Mouse (Mus musculus): ENCODE results near the gene Ssr3. TPM values are rescaled to one million over a fixed set of nuclear protein-coding genes. Genes with fewer than 3 reads are reported as not detected.
A peak's percentile ranks its signal among the peaks of the same experiment; 100 is the strongest.

Ssr3 gene
- polyA plus RNA-seq (2014; fragmentation: Nextera tagmentation; extraction: Ambion mirVana) = 228 and 245 TPM in 2 replicates

DNA sequence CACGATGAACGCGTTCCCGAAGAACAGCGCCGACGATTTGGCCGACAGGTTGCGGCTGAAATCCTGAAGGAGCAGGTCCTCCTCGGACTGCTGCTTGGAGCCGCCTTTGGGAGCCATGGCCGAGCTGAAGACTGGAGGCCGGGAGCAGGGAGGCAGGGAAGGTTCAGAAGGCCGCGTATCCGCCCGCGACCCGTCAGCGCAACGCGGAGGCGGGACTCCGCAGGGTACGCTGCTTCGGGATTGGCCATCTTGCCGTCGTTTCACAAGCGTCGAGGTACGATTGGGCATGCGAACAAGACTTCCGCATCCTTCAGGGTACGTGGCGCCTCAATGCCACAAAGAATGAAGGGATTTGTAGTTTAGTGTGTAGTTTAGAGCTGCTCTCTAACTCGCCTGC, at the start of gene Ssr3:
Gene Ssr3, minus strand, starts transcription at position 203 of the 397 bp plus-strand sequence.
- H3K9me3 ChIP-seq (ENCODE audit: control insufficient read depth, low read length) = no peaks in the 10 kb centered on the region
- H3K36me3 ChIP-seq (ENCODE audit: control insufficient read depth, insufficient read depth, low read length) = peaks cover 13% of the 10 kb centered on the region; the same call in 1 of the 2 replicates
- DNase-seq (ENCODE audit: low spot score) (peak; percentile 90), ATAC-seq (replicated peaks; ENCODE audit: low FRiP score) (peak; percentile 99)
- WGBS = under 1% methylated on average over 36 of the region's 36 CpGs
- H3K4me2 ChIP-seq = peak within 1 kb of the TSS; percentile 91
- H3K27me3 ChIP-seq (replicated peaks; ENCODE audit: control insufficient read depth, insufficient read depth, low read length) = no peaks in the 10 kb centered on the region
- H3K4me1 ChIP-seq (replicated peaks; ENCODE audit: control insufficient read depth, insufficient read depth, low read length) = peaks cover 10% of the 10 kb centered on the region; the same call in 1 of the 2 replicates
- peak within 1 kb of the TSS; percentile 46; the same call in 1 of the 2 replicates for H3K27ac ChIP-seq (ENCODE audit: low read depth, low read length)
- peak within 1 kb of the TSS; percentile 73 for H3K9ac ChIP-seq (ENCODE audit: low read depth, low read length)
- peak within 1 kb of the TSS; percentile 81 for H3K4me3 ChIP-seq (ENCODE audit: low read depth, low read length)

DNA sequence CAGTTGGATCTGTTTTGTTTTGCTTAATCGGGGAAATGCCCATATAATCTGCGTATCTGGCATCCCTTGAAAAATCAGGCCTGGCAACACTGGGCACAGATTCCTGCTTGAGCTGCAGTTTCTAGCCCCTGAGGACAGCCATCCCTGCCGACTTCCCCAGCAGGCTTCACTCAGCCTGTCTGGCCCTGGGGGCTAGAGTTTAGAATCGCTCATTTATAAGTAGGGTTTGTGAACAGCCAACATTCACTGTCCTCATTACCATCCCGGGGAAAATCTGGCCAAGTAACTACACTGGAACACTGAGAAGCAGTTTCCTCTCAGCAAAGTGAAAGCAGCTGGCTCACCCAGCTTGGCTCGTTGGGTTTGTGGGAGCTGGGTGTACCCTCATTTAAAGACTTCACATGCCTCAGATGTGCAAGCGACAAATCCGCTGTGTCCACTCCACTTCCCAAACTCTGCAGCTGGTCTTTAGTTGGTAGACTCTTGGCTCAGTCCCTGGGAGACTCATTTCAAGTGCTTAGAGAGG, 49.2 kb upstream of the Ssr3 start:
- Histone ChIP-seq H3K4me2 (no peak overlapping the region), H3K4me3 (ENCODE audit: low read depth, low read length) (no peak overlapping the region), H3K27me3 (replicated peaks; ENCODE audit: control insufficient read depth, insufficient read depth, low read length) (no peaks in the 10 kb centered on the region), H3K27ac (ENCODE audit: low read depth, low read length) (no peak overlapping the region), H3K4me1 (replicated peaks; ENCODE audit: control insufficient read depth, insufficient read depth, low read length) (no peaks in the 10 kb centered on the region), H3K9me3 (ENCODE audit: control insufficient read depth, low read length) (no peaks in the 10 kb centered on the region), H3K9ac (ENCODE audit: low read depth, low read length) (no peak overlapping the region), H3K36me3 (ENCODE audit: control insufficient read depth, insufficient read depth, low read length) (no peaks in the 10 kb centered on the region)
- ATAC-seq (replicated peaks; ENCODE audit: low FRiP score) (no peak), DNase-seq (ENCODE audit: low spot score) (no peak)
- WGBS = 79% methylated on average over 8 of the region's 8 CpGs

DNA sequence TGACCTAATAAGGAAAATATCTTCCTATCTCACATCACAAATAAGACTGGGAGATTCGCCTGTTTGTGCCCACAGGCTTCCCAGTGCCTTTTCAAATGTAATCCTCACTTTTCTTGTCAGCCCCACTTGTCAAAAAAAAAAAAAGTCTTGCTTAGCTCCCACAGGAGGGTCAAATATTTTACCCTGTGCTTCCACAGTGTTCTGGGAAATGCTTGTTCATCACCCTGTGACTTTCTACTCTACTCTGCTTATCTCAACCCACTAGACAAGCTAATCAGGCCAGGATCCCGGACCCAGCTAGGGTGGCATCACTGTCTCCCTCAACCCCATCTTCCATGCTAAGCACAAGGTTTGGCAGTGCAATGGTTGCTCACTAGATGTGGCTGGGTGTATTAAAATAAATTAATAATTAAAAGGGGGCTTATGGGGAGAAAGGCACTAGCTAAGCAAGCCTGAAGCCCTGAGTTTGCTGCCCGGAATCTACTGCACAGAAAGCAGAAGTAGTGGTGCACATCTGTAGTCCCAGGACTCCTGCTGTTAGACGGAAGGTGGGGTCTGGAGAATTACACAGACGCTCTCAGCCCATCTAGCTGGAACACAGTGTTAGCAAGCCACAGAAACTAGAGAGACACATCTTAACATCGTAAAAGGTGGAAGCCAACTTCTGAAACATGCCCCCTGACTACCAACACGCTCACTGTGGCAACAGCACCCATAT, 46.2 kb upstream of the Ssr3 start:
- Histone ChIP-seq H3K36me3 (ENCODE audit: control insufficient read depth, insufficient read depth, low read length) (no peaks in the 10 kb centered on the region), H3K4me2 (no peak overlapping the region), H3K27ac (ENCODE audit: low read depth, low read length) (no peak overlapping the region), H3K27me3 (replicated peaks; ENCODE audit: control insufficient read depth, insufficient read depth, low read length) (no peaks in the 10 kb centered on the region), H3K9ac (ENCODE audit: low read depth, low read length) (no peak overlapping the region), H3K9me3 (ENCODE audit: control insufficient read depth, low read length) (no peaks in the 10 kb centered on the region), H3K4me3 (ENCODE audit: low read depth, low read length) (no peak overlapping the region), H3K4me1 (replicated peaks; ENCODE audit: control insufficient read depth, insufficient read depth, low read length) (no peaks in the 10 kb centered on the region; the same call in 1 of the 2 replicates)
- no peak for ATAC-seq (replicated peaks; ENCODE audit: low FRiP score)
- DNase-seq (ENCODE audit: low spot score) = no peak
- WGBS = 48% methylated on average over 7 of the region's 7 CpGs

DNA sequence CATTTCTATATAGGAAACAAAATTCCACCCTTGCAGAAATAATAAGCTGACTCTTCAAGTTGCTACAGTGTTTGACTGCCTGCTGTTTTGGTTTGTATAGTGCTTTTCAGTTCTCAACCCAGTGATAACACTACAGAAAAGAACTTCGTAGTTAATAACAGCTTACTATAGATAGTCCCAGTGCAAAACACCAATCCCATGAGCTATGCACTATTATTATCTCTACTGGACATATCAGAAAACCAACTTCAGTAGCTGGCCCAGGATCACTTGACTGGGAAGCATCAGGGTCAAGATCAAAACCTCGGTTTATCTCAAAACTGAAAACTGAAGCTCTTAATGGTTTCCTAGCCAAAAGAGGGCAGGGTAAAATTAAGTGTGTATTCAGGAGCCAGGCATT, 43.4 kb upstream of the Ssr3 start:
- no peak for ATAC-seq (replicated peaks; ENCODE audit: low FRiP score)
- Histone ChIP-seq H3K36me3 (ENCODE audit: control insufficient read depth, insufficient read depth, low read length) (no peaks in the 10 kb centered on the region), H3K4me1 (replicated peaks; ENCODE audit: control insufficient read depth, insufficient read depth, low read length) (no peaks in the 10 kb centered on the region; the same call in 1 of the 2 replicates), H3K9me3 (ENCODE audit: control insufficient read depth, low read length) (no peaks in the 10 kb centered on the region), H3K9ac (ENCODE audit: low read depth, low read length) (no peak overlapping the region), H3K4me3 (ENCODE audit: low read depth, low read length) (no peak overlapping the region), H3K4me2 (no peak overlapping the region), H3K27ac (ENCODE audit: low read depth, low read length) (no peak overlapping the region), H3K27me3 (replicated peaks; ENCODE audit: control insufficient read depth, insufficient read depth, low read length) (no peaks in the 10 kb centered on the region)
- DNase-seq (ENCODE audit: low spot score) = no peak
- WGBS = 49% methylated on average over 2 of the region's 2 CpGs

DNA sequence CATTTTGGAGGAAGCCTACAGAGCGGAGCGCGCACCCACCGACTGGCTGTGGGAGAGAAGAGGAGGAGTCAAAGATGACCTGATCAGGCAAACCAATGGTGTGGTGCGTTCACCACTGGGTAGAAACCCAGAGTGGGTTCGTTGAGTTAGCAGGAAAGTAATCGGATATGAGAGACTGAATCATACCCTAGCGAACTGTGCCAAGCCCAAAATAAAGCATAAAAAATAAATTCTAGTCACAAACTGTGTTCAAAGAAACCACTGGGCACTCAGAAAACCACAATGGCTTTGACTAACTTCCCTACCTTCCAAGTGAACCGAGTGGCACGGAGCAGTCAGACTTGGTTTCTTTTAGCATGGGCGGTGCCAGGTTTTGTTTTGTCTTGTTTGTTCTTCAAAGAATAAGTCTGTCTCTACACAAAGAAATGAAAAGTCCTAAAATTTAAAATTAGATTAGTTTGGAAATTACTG, 42.7 kb upstream of the Ssr3 start:
- H3K27me3 ChIP-seq (replicated peaks; ENCODE audit: control insufficient read depth, insufficient read depth, low read length) = no peaks in the 10 kb centered on the region
- H3K4me3 ChIP-seq (ENCODE audit: low read depth, low read length) = no peak overlapping the region
- no peaks in the 10 kb centered on the region; the same call in 1 of the 2 replicates for H3K4me1 ChIP-seq (replicated peaks; ENCODE audit: control insufficient read depth, insufficient read depth, low read length)
- no peak overlapping the region for H3K27ac ChIP-seq (ENCODE audit: low read depth, low read length)
- DNase-seq (ENCODE audit: low spot score) = no peak
- no peak overlapping the region for H3K9ac ChIP-seq (ENCODE audit: low read depth, low read length)
- no peak for ATAC-seq (replicated peaks; ENCODE audit: low FRiP score)
- H3K9me3 ChIP-seq (ENCODE audit: control insufficient read depth, low read length) = no peaks in the 10 kb centered on the region
- H3K36me3 ChIP-seq (ENCODE audit: control insufficient read depth, insufficient read depth, low read length) = no peaks in the 10 kb centered on the region
- no peak overlapping the region for H3K4me2 ChIP-seq
- WGBS = 79% methylated on average over 11 of the region's 11 CpGs

DNA sequence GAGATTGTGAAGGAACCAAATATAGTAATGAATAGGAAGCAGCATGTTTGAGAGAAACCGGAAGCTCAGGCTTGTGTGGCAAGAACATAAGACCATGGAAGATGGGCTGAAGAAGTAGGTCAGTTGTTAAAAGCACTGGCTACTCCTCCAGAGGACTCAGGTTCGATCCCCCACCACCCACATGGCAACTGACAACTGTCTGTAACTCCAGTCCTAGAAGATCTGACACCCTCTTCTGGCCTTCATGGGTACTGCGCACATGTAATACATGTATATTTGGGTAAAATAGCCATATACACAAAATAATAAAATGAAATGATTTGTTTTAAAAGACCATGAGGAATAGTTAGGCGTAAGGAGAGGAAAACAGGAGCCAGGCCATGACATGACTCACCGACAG, 39.8 kb upstream of the Ssr3 start:
- Histone ChIP-seq H3K9me3 (ENCODE audit: control insufficient read depth, low read length) (no peaks in the 10 kb centered on the region), H3K27me3 (replicated peaks; ENCODE audit: control insufficient read depth, insufficient read depth, low read length) (no peaks in the 10 kb centered on the region), H3K4me3 (ENCODE audit: low read depth, low read length) (no peak overlapping the region), H3K36me3 (ENCODE audit: control insufficient read depth, insufficient read depth, low read length) (no peaks in the 10 kb centered on the region), H3K4me2 (no peak overlapping the region), H3K4me1 (replicated peaks; ENCODE audit: control insufficient read depth, insufficient read depth, low read length) (no peaks in the 10 kb centered on the region; the same call in 1 of the 2 replicates), H3K9ac (ENCODE audit: low read depth, low read length) (no peak overlapping the region), H3K27ac (ENCODE audit: low read depth, low read length) (no peak overlapping the region)
- DNase-seq (ENCODE audit: low spot score) (no peak), ATAC-seq (replicated peaks; ENCODE audit: low FRiP score) (no peak)
- WGBS = 85% methylated on average over 5 of the region's 5 CpGs

DNA sequence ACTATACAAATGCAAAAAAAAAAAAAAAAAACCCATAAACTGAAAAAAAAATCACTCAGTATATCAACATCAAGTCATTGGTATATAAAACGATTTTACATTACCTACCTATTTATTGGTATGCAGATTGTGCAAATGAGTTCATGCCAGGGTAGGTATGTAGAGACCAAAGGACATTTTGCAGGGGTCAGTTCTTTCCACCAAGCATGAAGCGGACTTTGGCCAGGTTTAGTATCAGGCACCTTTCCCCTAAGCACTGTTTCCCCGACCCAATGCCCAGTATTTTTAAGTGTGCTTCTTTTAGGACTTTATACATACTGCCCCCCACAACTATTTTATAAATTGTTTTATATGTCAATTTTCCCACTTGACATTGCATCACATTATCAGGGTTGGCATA, 27.3 kb upstream of the Ssr3 start:
- H3K4me1 ChIP-seq (replicated peaks; ENCODE audit: control insufficient read depth, insufficient read depth, low read length) = no peaks in the 10 kb centered on the region
- no peak overlapping the region for H3K27ac ChIP-seq (ENCODE audit: low read depth, low read length)
- no peaks in the 10 kb centered on the region for H3K9me3 ChIP-seq (ENCODE audit: control insufficient read depth, low read length)
- H3K27me3 ChIP-seq (replicated peaks; ENCODE audit: control insufficient read depth, insufficient read depth, low read length) = no peaks in the 10 kb centered on the region
- H3K36me3 ChIP-seq (ENCODE audit: control insufficient read depth, insufficient read depth, low read length) = no peaks in the 10 kb centered on the region
- no peak overlapping the region for H3K4me3 ChIP-seq (ENCODE audit: low read depth, low read length)
- H3K9ac ChIP-seq (ENCODE audit: low read depth, low read length) = no peak overlapping the region
- ATAC-seq (replicated peaks; ENCODE audit: low FRiP score) (no peak), DNase-seq (ENCODE audit: low spot score) (no peak)
- H3K4me2 ChIP-seq = no peak overlapping the region
- WGBS = 78% methylated on average over 3 of the region's 3 CpGs

DNA sequence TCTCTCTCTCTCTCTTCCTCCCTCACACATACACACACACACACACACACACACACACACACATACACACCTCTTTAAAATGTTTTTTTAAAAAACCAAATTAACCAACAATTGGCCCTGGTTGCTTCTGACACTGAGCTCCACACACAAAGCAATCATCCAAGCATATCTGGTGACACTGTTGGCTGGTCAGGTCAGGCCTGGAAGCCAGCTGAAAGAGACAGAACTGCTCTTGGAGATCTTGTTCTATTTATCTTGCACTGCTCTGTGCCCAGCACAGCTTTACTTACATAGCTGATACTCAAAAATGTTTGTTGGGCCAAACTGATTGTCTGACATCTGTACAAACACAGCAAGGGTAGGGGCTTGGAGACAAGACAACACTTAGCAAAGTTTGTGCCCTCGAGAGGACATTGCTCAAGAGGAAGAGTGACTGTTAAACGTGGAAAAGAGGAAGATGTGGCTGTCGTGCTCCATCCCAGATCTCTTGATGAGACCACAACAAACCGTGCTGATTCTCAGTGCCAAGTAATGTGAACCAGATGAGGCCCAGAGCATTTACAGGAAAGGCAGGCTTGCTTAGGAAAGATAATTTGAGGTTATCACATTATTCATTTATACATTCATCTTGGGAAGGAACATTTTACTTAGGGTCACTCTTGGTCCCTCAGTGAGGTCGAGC, 25.6 kb upstream of the Ssr3 start:
- WGBS = 21% methylated on average over 5 of the region's 5 CpGs
- H3K4me2 ChIP-seq = no peak overlapping the region
- H3K9ac ChIP-seq (ENCODE audit: low read depth, low read length) = no peak overlapping the region
- no peaks in the 10 kb centered on the region for H3K4me1 ChIP-seq (replicated peaks; ENCODE audit: control insufficient read depth, insufficient read depth, low read length)
- H3K27me3 ChIP-seq (replicated peaks; ENCODE audit: control insufficient read depth, insufficient read depth, low read length) = no peaks in the 10 kb centered on the region
- H3K36me3 ChIP-seq (ENCODE audit: control insufficient read depth, insufficient read depth, low read length) = no peaks in the 10 kb centered on the region
- no peak overlapping the region for H3K27ac ChIP-seq (ENCODE audit: low read depth, low read length)
- no peak overlapping the region for H3K4me3 ChIP-seq (ENCODE audit: low read depth, low read length)
- DNase-seq (ENCODE audit: low spot score) (no peak), ATAC-seq (replicated peaks; ENCODE audit: low FRiP score) (no peak)
- no peaks in the 10 kb centered on the region for H3K9me3 ChIP-seq (ENCODE audit: control insufficient read depth, low read length)

Data from liver, embryonic 11.5 days (tissue).